Comparison of ENCODE assay signal across 13 mouse cellular contexts in the genomic region with DNA sequence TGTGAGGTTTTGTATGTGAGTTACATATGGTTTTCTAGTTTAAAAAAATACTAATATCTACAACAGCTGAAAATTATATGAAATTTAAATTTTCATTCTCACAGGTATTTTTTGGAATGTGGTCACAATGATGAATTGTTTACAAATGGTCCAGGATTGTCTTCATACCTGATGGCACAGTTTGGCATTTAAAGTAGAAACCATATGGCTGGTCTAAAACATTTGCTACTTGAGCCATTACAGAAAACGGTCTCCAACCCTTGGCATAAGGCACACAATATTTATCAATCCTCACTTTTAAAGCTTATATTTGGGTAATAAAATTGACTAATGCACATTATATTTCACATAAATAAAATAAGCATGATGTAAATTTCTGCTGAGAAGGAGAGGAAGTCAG.
"Had no signal": no experiment of that assay in that cellular context is flagged by ENCODE, and none has a peak within 500 bp of the region (broad histone marks: within the 10 kb centered on the region; RNA-seq: fewer than 3 reads in every experiment).

No protein-coding gene starts in this region.

- DNase-seq: gastrocnemius, adult 2 months; gastrocnemius, postnatal 10 days; gastrocnemius, postnatal 25 days; heart, adult 18-20 months; heart, postnatal 10 days; heart, postnatal 4 days; kidney, adult 18-20 months; kidney, adult 8-10 months; kidney, postnatal 10 days; kidney, postnatal 25 days; kidney, postnatal 4 days; liver; liver, embryonic 13.5 days had no signal
